Mouse (Mus musculus) neural tube, embryonic 14.5 days (tissue): ENCODE measurements at regions not wholly inside any gene's neighbourhood (a gene's known extent, or its start where the extent isn't known, plus 50 kb on each side); places are given as distances from the start of the nearest gene placed in this dataset.
A peak's percentile ranks its signal among the peaks of the same experiment; 100 is the strongest.
"Not testable (repeated sequence)": the region's sequence is repeated elsewhere in the genome, so short reads cannot be mapped to it uniquely, and the experiment has no call there.

Experiments
- ATAC-seq: fragments of 200-750 bp; cut with Nextera tagmentation; 2 replicates; pipeline ENCODE4 v1.8.0; 2017; ENCODE audit warnings: low read depth, mild to moderate bottlenecking, moderate TSS enrichment, moderate library complexity
- H3K27ac ChIP-seq: fragments of 300-500 bp; sonication (generic); 2 replicates; pipeline ENCODE4 v1.5.1; 2014; ENCODE audit warnings: low read depth, mild to moderate bottlenecking, control low read depth, low read length, moderate library complexity, mixed read lengths
- H3K27me3 ChIP-seq: fragments of 300-500 bp; sonication (generic); 2 replicates; pipeline ENCODE4 v1.6.1; 2014; ENCODE audit warnings: low read length; ENCODE audit not compliant: control insufficient read depth, insufficient read depth
- H3K36me3 ChIP-seq: fragments of 300-500 bp; sonication (generic); 2 replicates; pipeline ENCODE4 v1.6.1; 2014; ENCODE audit warnings: low read length, mixed read lengths; ENCODE audit not compliant: control insufficient read depth, insufficient read depth
- H3K4me1 ChIP-seq: fragments of 300-500 bp; sonication (generic); 2 replicates; pipeline ENCODE4 v1.6.1; 2014; ENCODE audit warnings: low read length; ENCODE audit not compliant: control insufficient read depth, insufficient read depth
- H3K4me2 ChIP-seq: fragments of 300-500 bp; sonication (generic); 2 replicates; pipeline ENCODE4 v1.6.1; 2014; ENCODE audit warnings: mild to moderate bottlenecking, low read depth, low read length, control low read depth
- H3K4me3 ChIP-seq: fragments of 300-500 bp; sonication (generic); 2 replicates; pipeline ENCODE4 v1.5.1; 2014; ENCODE audit warnings: low read depth, low read length, control low read depth, mixed read lengths
- H3K9ac ChIP-seq: fragments of 300-500 bp; sonication (generic); replicated peaks from 2 replicates; pipeline ENCODE4 v1.6.1; 2014; ENCODE audit warnings: low read depth, mild to moderate bottlenecking, control low read depth, low read length, mixed read lengths
- H3K9me3 ChIP-seq: fragments of 300-500 bp; sonication (generic); 2 replicates; pipeline ENCODE4 v1.6.1; 2016; ENCODE audit warnings: low read length; ENCODE audit not compliant: control insufficient read depth
- WGBS: fragments of 180-500 bp; shearing (Covaris S2); extraction: QIAGEN DNeasy Blood & Tissue Kit; methylation state at CpG from one replicate; pipeline ENCODE4 v1.1.7; 2014; 5-methylcytosine and 5-hydroxymethylcytosine counted together

GRCm38 (mm10) chr1:35202551-35202950 lies 352.8 kb downstream of the Plekhb2 start:
- H3K27ac ChIP-seq: no peak overlapping the region
- 67% methylated on average over 4 of the region's 4 CpGs for WGBS
- 0 out of 2 replicates have a peak, but pooled peaks have one; percentile 38 for ATAC-seq

GRCm38 (mm10) chr1:35206834-35207529 lies 357.2 kb downstream of the Plekhb2 start:
- ATAC-seq: no peak

More at GRCm38 (mm10) chr1:35202551-35202950, 352.8 kb downstream of the Plekhb2 start:
- Histone ChIP-seq H3K27me3 (no peaks in the 10 kb centered on the region), H3K36me3 (no peaks in the 10 kb centered on the region), H3K4me2 (no peak overlapping the region), H3K9ac (no peak overlapping the region), H3K9me3 (no peaks in the 10 kb centered on the region), H3K4me1 (no peaks in the 10 kb centered on the region), H3K4me3 (no peak overlapping the region)

GRCm38 (mm10) chr1:35212111-35212891 lies 362.5 kb downstream of the Plekhb2 start:
- WGBS: 71% methylated on average over 13 of the region's 13 CpGs
- Histone ChIP-seq H3K9me3 (no peaks in the 10 kb centered on the region), H3K36me3 (no peaks in the 10 kb centered on the region), H3K4me2 (no peak overlapping the region), H3K4me1 (no peaks in the 10 kb centered on the region), H3K4me3 (no peak overlapping the region), H3K27ac (no peak overlapping the region), H3K9ac (no peak overlapping the region), H3K27me3 (no peaks in the 10 kb centered on the region)
- peak; percentile 65; the same call in 1 of the 2 replicates for ATAC-seq

More at GRCm38 (mm10) chr1:35206834-35207529, 357.2 kb downstream of the Plekhb2 start:
- 91% methylated on average over 11 of the region's 11 CpGs for WGBS
- Histone ChIP-seq H3K4me1 (no peaks in the 10 kb centered on the region), H3K27ac (no peak overlapping the region), H3K4me3 (no peak overlapping the region), H3K9me3 (no peaks in the 10 kb centered on the region), H3K9ac (no peak overlapping the region), H3K27me3 (no peaks in the 10 kb centered on the region), H3K4me2 (no peak overlapping the region), H3K36me3 (no peaks in the 10 kb centered on the region)

- no peaks in the 10 kb centered on the region for H3K27me3 ChIP-seq
- H3K36me3 ChIP-seq: no peaks in the 10 kb centered on the region
- no peaks in the 10 kb centered on the region for H3K4me1 ChIP-seq
- H3K27ac ChIP-seq: no peak overlapping the region
- no peak overlapping the region for H3K4me3 ChIP-seq
- no peaks in the 10 kb centered on the region for H3K9me3 ChIP-seq
- no peak overlapping the region for H3K9ac ChIP-seq
- H3K4me2 ChIP-seq: no peak overlapping the region
- ATAC-seq: no peak
- 74% methylated on average over 10 of the region's 10 CpGs for WGBS
Observed at GRCm38 (mm10) chr1:35213875-35214274, 364.1 kb downstream of the Plekhb2 start.

GRCm38 (mm10) chr1:35216411-35216810 lies 366.6 kb downstream of the Plekhb2 start:
- 90% methylated on average over 8 of the region's 8 CpGs for WGBS
- H3K9me3 ChIP-seq: no peaks in the 10 kb centered on the region
- H3K4me1 ChIP-seq: no peaks in the 10 kb centered on the region
- H3K36me3 ChIP-seq: no peaks in the 10 kb centered on the region
- H3K4me2 ChIP-seq: no peak overlapping the region
- no peak for ATAC-seq
- H3K27ac ChIP-seq: no peak overlapping the region
- H3K4me3 ChIP-seq: no peak overlapping the region
- no peaks in the 10 kb centered on the region for H3K27me3 ChIP-seq
- H3K9ac ChIP-seq: no peak overlapping the region

- not testable (repeated sequence) for H3K4me2 ChIP-seq, H3K27me3 ChIP-seq, H3K9me3 ChIP-seq, H3K36me3 ChIP-seq, ATAC-seq, H3K4me1 ChIP-seq, H3K9ac ChIP-seq, H3K4me3 ChIP-seq, H3K27ac ChIP-seq
- WGBS: 81% methylated on average over 6 of the region's 6 CpGs
Observed at GRCm38 (mm10) chr1:35220215-35220614, 370.4 kb downstream of the Plekhb2 start.

- H3K4me2 ChIP-seq: no peak overlapping the region
- no peaks in the 10 kb centered on the region for H3K4me1 ChIP-seq
- H3K36me3 ChIP-seq: no peaks in the 10 kb centered on the region
- no peak overlapping the region for H3K9ac ChIP-seq
- no peak overlapping the region for H3K4me3 ChIP-seq
- H3K9me3 ChIP-seq: no peaks in the 10 kb centered on the region
- no peaks in the 10 kb centered on the region for H3K27me3 ChIP-seq
- WGBS: 80% methylated on average over 9 of the region's 9 CpGs
- ATAC-seq: no peak
- H3K27ac ChIP-seq: no peak overlapping the region
Observed at GRCm38 (mm10) chr1:35220751-35221150, 371.0 kb downstream of the Plekhb2 start.

GRCm38 (mm10) chr1:35232592-35232991 lies 382.8 kb downstream of the Plekhb2 start:
- H3K36me3 ChIP-seq: no peaks in the 10 kb centered on the region
- WGBS: 26% methylated on average over 2 of the region's 2 CpGs
- no peak overlapping the region for H3K4me2 ChIP-seq
- no peak for ATAC-seq
- H3K27me3 ChIP-seq: no peaks in the 10 kb centered on the region
- no peaks in the 10 kb centered on the region for H3K4me1 ChIP-seq
- H3K4me3 ChIP-seq: no peak overlapping the region
- no peak overlapping the region for H3K27ac ChIP-seq
- H3K9ac ChIP-seq: no peak overlapping the region
- no peaks in the 10 kb centered on the region for H3K9me3 ChIP-seq

- Histone ChIP-seq H3K4me1 (peaks cover 11% of the 10 kb centered on the region), H3K9me3 (no peaks in the 10 kb centered on the region), H3K9ac (no peak overlapping the region), H3K27me3 (no peaks in the 10 kb centered on the region), H3K36me3 (no peaks in the 10 kb centered on the region), H3K4me3 (no peak overlapping the region), H3K4me2 (no peak overlapping the region), H3K27ac (no peak overlapping the region)
- ATAC-seq: no peak
Observed at GRCm38 (mm10) chr1:35238139-35238538, 388.4 kb downstream of the Plekhb2 start.
